Mouse (Mus musculus): ENCODE measurements around the gene Nkain4. TPM values are rescaled to one million over a fixed set of nuclear protein-coding genes. Genes with fewer than 3 reads are reported as not detected.

The Nkain4 gene
- total and polyA plus RNA-seq, 3 experiments = not detected

DNA sequence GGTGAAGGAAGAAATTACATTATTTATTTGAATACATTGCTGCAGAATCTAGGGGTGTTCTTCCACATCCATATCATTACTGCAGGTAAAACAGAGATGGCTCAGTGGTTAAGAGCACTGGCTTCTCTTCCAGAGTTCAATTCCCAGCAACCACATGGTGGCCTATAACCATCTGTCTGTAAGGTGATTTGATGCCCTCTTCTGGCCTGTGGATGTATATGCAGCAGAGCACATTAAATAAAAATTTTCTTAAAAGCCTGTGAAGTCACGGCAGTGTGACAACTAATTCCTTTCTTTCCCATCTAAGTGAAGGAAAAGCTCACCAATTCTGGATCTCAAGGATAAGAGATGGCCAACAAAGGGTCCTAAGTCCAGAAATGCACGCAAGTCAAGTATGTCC is 52.4 kb downstream of the Nkain4 start:
- H3K4me3 ChIP-seq (replicated peaks in 1 of 3; ENCODE audit: low read depth in 2 of 3, low read length in 2 of 3, poor library complexity in 1 of 3) = no peak overlapping the region
- peak; percentile 48 for DNase-seq (ENCODE audit: extremely low read depth)
- in situ Hi-C loops (cut with MboI; ENCODE audit: low pct_ligation_motif_present, low pct_unique_long_range_greater_than_20kb, low sequenced_read_pairs) = no loop called here
- dilution Hi-C loops (cut with MboI; ENCODE audit: extremely low pct_ligation_motif_present, extremely low pct_unique_long_range_greater_than_20kb, low sequenced_read_pairs) = no loop called here
- H3K9ac ChIP-seq (ENCODE audit: insufficient read depth, low read depth) = no peak overlapping the region
- peaks cover 10% of the 10 kb centered on the region for H3K27me3 ChIP-seq (replicated peaks)
- H3K9me3 ChIP-seq (replicated peaks; ENCODE audit: low read length) = no peaks in the 10 kb centered on the region
- no peak overlapping the region for H3K27ac ChIP-seq (ENCODE audit: insufficient read depth, low read depth)
- H3K4me1 ChIP-seq (ENCODE audit: control insufficient read depth in 1 of 2, insufficient read depth in 2 of 2) = no peaks in the 10 kb centered on the region; a peak in 1 of 4 replicates
- peaks cover 4% of the 10 kb centered on the region; the same call in 1 of the 2 replicates for H3K79me2 ChIP-seq (replicated peaks; ENCODE audit: control insufficient read depth, extremely low read depth, insufficient read depth, poor library complexity, severe bottlenecking)
- peak; percentile 89 for TF ChIP-seq MYC (IDR thresholded peaks at IDR 0.05; ENCODE audit: low read depth, low read length)
- 0 out of 2 replicates have a peak, but pooled peaks have one; percentile 5 for TF ChIP-seq POLR2AphosphoS2 (IDR thresholded peaks at IDR 0.05; ENCODE audit: low read depth, low read length)
- peak; percentile 23 to 75; a peak in 3 of 4 replicates for TF ChIP-seq CTCF (conservative IDR thresholded peaks at IDR 0.05 in 1 of 2, IDR thresholded peaks at IDR 0.05 in 1 of 2; ENCODE audit: low read depth in 2 of 2, low read length in 2 of 2)
- TF ChIP-seq SMC3 (IDR thresholded peaks at IDR 0.05; ENCODE audit: low read depth, low read length) = peak; percentile 28
- TF ChIP-seq MAZ (IDR thresholded peaks at IDR 0.05; ENCODE audit: low read depth, low read length) = no peak
- no peak for TF ChIP-seq TBP (conservative IDR thresholded peaks at IDR 0.05; ENCODE audit: low read depth, low read length)
- TF ChIP-seq RAD21 (IDR thresholded peaks at IDR 0.05; ENCODE audit: low read depth, low read length) = peak; percentile 45
- H3K4me2 ChIP-seq (ENCODE audit: insufficient read depth, low read depth, poor library complexity, severe bottlenecking) = no peak overlapping the region
- H3K36me3 ChIP-seq (replicated peaks in 1 of 2; ENCODE audit: control insufficient read depth in 1 of 2, insufficient read depth in 1 of 2, low read length in 1 of 2) = peaks cover 24 to 40% of the 10 kb centered on the region in 2 experiments

DNA sequence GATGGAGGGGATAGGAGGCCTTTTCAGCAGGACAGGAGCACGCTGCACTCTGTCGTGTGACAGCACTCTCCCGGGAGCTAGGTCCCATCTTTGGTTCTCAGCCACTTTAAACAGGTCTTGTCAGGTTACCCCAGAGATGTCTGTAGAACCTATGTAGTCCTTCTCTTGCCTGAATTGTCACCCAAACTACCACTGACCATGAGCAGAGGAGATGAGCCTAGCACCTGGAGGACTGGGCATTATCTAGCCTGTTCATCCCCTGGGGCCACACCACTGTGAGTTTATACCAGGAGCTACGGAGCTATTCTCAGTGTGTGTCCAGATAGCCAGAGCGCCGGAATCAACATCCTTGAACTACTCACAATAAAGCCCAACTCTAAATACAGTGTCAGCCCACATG is 56.6 kb downstream of the Nkain4 start:
- H3K9ac ChIP-seq (ENCODE audit: insufficient read depth, low read depth) = no peak overlapping the region
- no peak overlapping the region for H3K4me3 ChIP-seq (replicated peaks in 1 of 3; ENCODE audit: low read depth in 2 of 3, low read length in 2 of 3, poor library complexity in 1 of 3)
- no peak for DNase-seq (ENCODE audit: extremely low read depth)
- H3K4me1 ChIP-seq (ENCODE audit: control insufficient read depth in 1 of 2, insufficient read depth in 2 of 2) = no peaks in the 10 kb centered on the region
- H3K4me2 ChIP-seq (ENCODE audit: insufficient read depth, low read depth, poor library complexity, severe bottlenecking) = no peak overlapping the region
- TF ChIP-seq MAX (IDR thresholded peaks at IDR 0.05; ENCODE audit: low read length) (no peak), E2F4 (IDR thresholded peaks at IDR 0.05; ENCODE audit: insufficient replicate concordance, low read depth, low read length) (no peak), MAZ (IDR thresholded peaks at IDR 0.05; ENCODE audit: low read depth, low read length) (no peak), IRF4 (IDR thresholded peaks at IDR 0.05; ENCODE audit: low read depth, low read length) (no peak), KAT2A (IDR thresholded peaks at IDR 0.05; ENCODE audit: insufficient replicate concordance, low read length) (no peak), POLR2AphosphoS2 (IDR thresholded peaks at IDR 0.05; ENCODE audit: low read depth, low read length) (no peak), SMC3 (IDR thresholded peaks at IDR 0.05; ENCODE audit: low read depth, low read length) (no peak), JUN (IDR thresholded peaks at IDR 0.05; ENCODE audit: insufficient read depth, low read depth, low read length) (no peak), ZKSCAN1 (IDR thresholded peaks at IDR 0.05; ENCODE audit: borderline replicate concordance, low read depth, low read length) (no peak)
- dilution Hi-C loops (cut with MboI; ENCODE audit: extremely low pct_ligation_motif_present, extremely low pct_unique_long_range_greater_than_20kb, low sequenced_read_pairs) (no loop called here), in situ Hi-C loops (cut with MboI; ENCODE audit: low pct_ligation_motif_present, low pct_unique_long_range_greater_than_20kb, low sequenced_read_pairs) (no loop called here)
- no peaks in the 10 kb centered on the region for H3K79me2 ChIP-seq (replicated peaks; ENCODE audit: control insufficient read depth, extremely low read depth, insufficient read depth, poor library complexity, severe bottlenecking)
- peaks cover 0 to 4% of the 10 kb centered on the region in 2 experiments for H3K36me3 ChIP-seq (replicated peaks in 1 of 2; ENCODE audit: control insufficient read depth in 1 of 2, insufficient read depth in 1 of 2, low read length in 1 of 2)
- peaks cover 20% of the 10 kb centered on the region for H3K9me3 ChIP-seq (replicated peaks; ENCODE audit: low read length)
- peaks cover 28% of the 10 kb centered on the region for H3K27me3 ChIP-seq (replicated peaks)
- H3K27ac ChIP-seq (ENCODE audit: insufficient read depth, low read depth) = no peak overlapping the region

Measured in CH12.LX (cell line).